Mouse (Mus musculus) cerebellum, adult 11 months (tissue): Measurements from ENCODE around the gene Fam234b.

ENCODE experiments used
- DNase-seq: peaks from one replicate; pipeline ENCODE4 v3.0.0; 2022

Fam234b gene

DNA sequence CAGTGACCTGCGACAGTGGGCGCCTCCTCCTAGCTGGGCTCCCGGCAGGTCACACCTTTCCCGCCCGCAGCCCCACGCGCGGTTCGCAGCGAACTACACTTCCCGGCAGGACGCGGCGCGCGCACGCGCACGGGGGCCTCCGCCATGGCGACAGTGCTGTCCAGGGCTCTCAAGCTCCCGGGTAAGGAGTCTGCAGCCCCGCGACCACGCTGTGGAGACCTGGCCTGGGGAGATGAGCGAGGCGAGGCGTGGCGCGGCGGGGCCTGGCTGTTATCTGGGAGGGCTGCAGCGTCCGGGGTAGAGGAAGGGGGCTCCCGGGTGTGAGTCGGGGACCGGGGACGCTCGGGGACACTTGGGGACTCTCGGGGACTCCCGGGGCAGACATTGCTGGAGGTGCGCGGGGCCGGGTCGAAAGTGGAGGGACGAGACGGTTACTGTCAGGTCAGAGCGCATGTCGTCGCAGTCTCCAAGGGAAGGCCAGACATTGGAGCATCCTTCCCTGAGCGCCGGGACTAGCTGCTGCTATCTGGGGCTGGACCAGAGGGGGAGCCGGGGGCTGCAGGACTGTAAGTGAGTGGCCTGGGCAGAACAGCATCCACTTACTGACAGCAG is at the start of gene Fam234b, which contains the start of gene Hebp1:
Fam234b (plus strand) TSS at position 57 of the 612 bp plus-strand sequence.
Hebp1 (minus strand) TSS at position 102 of the 612 bp plus-strand sequence.
- DNase-seq = peak; percentile 86

DNA sequence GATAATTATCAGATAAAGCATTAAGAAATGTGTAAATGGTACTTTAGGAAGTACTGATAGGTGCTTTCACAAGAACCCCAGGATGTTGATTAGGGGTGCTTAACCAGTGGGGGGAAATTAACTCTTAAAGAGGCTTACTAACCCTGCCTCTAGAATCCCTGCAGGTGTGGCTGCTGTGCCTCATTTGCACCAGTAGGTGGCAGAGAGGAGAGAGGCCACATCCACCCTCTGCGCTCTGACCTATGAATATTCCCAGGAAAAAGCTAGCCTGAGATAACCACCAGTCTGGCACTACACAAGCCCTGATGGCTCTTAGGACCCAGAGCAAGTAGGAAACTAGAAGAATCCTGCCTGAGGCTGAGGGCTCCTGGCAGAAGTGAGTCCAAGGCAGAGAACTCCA is 49.3 kb upstream of the Fam234b start:
- DNase-seq = no peak

DNA sequence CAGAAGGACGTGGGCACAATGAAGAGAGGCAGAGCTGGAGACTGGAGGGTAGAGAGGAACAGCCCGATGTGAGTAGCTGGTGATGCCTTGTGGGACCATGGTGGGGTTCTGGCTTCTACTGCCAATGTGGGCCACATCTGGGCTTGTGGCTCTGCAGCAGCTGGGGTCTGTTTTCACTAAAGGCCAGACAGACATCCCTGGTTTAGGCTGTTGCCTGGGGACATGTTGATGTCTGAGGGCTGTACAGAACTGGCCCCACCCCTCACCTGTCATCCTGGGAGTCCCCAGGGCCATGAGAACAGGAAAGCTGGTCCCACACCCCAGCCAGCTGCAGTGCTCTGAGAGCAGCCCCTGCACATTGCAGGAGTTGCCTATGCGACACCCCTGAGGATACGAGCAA is 48.6 kb upstream of the Fam234b start:
- no peak for DNase-seq

- DNase-seq = no peak
Observed at GRCm38 (mm10) chr6:135149722-135150121, 48.1 kb upstream of the Fam234b start.

DNA sequence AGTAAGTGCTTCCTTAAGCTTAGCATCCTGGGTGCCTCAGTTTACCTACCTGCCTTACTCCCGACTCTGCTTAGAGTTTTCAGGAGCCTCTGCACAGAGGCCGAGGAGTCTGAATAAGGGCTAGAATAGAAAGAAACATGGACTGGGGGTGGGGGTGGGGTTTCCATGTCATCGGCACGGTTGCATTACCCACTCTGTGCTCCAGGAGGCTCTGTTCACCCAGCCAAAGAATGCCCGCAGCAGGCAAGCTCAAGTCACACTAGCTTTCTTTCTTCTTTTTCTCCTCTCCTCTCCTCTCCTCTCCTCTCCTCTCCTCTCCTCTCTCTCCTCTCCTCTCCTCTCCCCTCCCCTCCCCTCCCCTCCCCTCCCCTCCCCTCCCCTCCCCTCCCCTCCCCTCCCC is 47.5 kb upstream of the Fam234b start:
- DNase-seq = no peak

DNA sequence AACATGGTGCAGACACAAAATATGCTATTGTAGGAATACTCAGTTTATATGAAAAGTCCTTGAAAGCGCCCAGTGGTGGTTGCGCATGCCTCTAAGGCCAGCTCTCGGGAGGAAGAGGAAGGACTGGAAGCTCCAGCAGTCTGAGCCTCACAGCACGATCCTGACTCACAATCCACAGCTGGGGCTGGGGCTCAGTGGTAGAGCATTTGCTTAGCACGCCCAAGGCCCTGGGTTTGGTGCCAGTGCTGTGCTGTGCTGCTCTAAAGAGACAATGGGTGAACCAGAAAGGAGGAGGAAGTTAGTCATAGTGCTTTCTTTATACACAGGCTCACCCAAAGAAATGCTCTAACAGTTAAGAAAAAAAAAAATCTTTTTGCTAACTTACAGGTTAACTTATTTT is 44.1 kb upstream of the Fam234b start:
- no peak for DNase-seq

GRCm38 (mm10) chr6:135156597-135156996 is 41.2 kb upstream of the Fam234b start:
- no peak for DNase-seq

DNA sequence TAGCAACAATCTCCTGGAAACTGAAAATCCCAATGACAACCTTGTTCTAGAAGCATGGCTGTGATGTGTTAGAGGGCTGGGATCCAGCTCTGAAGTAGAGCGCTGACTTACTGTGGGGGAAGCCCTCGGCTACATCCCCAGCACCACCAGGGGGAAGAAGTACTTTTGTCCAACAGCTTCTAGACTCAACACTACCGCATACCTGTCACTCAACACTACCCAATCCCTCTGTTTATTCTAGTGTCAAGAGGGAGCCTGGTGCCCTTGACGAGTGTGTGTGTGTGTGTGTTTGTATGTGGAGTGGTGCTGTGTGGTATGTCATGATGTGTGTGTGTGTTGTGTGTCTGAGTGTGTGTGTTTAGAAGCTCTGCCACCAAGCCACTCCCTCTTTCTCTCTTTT is 40.3 kb upstream of the Fam234b start:
- no peak for DNase-seq

DNA sequence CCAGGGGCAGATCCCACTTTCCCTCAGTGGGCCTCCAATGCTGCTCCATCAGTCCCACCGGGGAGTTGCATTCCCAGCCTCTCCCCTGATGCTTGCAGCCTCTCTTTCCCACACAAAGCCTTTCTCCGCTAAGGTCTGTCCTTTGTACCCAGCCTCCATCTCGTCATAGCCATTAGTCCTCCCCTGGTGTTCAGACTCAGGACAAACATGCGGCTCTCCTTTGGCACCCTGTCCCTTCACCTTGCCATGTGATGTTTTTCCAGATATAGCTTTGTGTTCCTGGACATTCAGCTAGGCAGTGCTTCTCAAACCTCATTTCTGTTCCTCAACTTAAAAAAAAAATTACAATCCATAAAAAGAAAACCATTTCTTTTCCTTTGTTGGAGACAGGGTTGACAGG is 39.3 kb upstream of the Fam234b start:
- DNase-seq = no peak

GRCm38 (mm10) chr6:135161356-135161755 is 36.4 kb upstream of the Fam234b start:
- DNase-seq = no peak

DNA sequence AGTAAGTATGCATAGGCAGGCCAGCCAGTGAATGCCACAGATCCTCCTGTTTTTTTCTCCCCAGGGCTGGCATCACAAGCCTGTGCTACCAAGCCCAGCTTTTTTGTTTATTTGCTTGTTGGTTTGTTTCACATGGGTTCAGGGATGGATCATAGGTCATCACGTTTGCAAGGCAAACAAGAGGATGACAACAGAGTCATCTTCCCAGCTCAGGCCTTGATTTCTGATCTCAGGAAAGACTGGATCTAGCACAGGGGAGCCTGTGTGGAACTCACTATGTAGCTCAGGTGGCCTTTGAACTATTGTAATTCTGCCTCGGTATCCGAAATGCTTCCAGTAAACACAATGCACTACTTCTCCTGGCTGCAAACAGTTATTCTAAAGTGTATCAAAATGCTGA is 35.5 kb upstream of the Fam234b start:
- DNase-seq = no peak

DNA sequence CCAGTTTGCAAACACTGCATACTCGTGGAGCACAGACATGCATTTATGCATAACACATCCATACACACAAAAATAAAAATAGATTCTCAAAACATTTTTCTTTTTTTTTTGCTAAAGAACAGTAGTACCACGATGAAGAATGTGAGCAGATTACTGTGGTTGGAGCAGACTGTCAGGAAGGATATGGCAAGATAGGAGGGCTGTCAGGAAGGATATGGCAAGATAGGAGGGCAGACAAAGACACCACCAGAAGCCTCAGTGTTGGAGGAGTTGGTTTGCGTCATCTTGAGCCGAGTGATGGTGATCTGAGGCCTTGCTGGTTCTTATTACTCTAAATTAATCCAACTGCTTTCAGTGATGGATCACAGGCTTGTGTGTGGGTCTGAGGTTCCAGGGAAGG is 34.9 kb upstream of the Fam234b start:
- DNase-seq = no peak

- no peak for DNase-seq
Observed at GRCm38 (mm10) chr6:135165191-135165590, 32.6 kb upstream of the Fam234b start.

DNA sequence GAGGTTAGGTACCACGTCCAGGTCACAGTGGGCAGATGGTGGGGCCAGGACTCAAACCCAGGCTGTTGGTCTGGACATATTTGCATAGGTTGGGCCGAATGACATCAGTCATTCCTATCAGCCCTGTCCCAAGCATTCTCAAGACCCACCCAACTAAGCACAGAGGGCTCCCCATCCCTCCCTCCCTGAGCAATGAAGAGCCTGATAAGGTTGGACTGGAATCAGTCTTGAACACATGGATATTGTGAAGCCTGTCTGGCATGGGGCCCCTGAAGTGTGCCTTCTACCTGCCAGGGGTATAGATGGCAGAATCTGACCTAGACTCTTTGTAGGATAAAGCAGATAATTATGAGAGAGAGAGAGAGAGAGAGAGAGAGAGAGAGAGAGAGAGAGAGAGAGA is 32.1 kb upstream of the Fam234b start:
- no peak for DNase-seq

DNA sequence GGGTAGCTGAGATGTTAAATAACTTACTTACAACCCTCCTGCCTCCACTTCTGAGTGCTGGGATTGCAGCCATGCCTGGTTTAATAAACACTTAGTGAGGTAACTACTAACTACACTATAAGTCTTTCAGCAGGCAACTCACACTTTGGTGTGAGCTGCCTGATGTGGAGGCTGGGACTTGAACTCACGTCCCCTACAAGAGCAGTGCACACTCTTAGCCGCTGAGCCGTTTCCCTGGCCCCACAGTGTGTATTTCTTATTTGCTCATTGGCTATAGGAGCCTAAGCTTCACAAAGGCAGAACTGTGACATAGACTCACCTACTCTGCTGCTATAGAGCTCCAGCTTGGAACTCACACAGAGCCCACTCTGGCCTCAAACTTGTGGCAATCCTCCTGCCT is 31.5 kb upstream of the Fam234b start:
- DNase-seq = no peak

DNA sequence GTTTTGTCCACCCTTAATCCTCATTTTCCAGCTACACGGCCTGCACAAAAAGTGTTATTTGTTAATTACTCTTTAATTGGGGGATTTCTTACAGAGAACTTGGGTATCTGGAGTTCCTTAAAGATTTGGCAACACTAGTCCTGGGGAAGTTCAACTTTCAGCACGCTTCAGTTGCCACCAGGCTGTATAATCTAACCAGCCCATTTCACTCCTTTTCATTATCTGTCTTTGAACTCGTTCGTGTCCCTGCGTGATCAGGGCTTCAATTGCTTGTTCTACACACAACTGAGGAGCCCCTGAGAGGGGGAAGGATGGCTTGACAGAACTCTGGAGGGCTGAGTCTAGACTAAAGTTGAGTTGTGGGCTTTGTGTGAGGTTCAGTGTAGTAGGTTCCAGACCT is 31.1 kb upstream of the Fam234b start:
- no peak for DNase-seq

- DNase-seq = peak; percentile 74
Observed at GRCm38 (mm10) chr6:135167380-135168311, 30.1 kb upstream of the Fam234b start.

- no peak for DNase-seq
Observed at GRCm38 (mm10) chr6:135168471-135168870, 29.3 kb upstream of the Fam234b start.

- no peak for DNase-seq
Observed at GRCm38 (mm10) chr6:135169246-135169645, 28.5 kb upstream of the Fam234b start.

GRCm38 (mm10) chr6:135171736-135172135 is 26.0 kb upstream of the Fam234b start:
- DNase-seq = no peak

DNA sequence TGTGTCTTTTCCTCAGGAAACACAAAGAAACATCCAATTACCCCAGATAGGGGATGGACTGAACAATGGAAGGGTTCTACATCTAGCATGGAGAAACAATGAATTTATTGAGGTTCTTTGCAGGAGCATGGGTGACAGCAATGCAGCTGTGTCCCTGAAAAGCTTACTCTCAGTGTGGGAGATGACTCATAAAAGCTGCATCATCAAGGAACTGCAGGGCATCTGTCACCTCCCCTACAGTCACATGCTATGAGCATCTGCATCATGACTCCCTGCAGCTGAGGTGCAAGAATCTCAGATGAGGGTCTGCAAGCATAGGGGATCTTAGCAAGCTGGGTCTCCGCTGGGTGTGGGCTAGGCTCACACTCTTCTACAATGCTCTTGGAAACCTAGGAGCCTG is 22.8 kb upstream of the Fam234b start:
- DNase-seq = no peak

GRCm38 (mm10) chr6:135177271-135177670 is 20.5 kb upstream of the Fam234b start:
- DNase-seq = no peak

DNA sequence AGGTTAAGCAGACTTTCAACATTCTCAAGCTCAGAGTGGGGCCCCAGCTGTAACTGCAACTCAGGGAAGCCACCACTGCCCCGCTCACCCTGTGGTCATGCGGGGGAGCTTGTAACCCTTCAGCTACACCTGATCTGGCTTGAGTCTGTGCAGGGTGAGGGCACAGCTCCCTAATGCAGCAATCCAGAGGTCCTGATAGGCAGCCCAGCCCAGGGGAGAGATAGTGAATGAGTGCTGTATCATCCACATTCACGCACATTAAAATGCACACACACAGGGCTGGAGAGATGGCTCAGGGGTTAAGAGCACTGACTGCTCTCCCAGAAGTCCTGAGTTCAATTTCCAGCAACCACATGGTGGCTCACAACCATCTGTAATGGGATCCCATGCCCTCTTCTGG is 19.2 kb upstream of the Fam234b start:
- DNase-seq = no peak

DNA sequence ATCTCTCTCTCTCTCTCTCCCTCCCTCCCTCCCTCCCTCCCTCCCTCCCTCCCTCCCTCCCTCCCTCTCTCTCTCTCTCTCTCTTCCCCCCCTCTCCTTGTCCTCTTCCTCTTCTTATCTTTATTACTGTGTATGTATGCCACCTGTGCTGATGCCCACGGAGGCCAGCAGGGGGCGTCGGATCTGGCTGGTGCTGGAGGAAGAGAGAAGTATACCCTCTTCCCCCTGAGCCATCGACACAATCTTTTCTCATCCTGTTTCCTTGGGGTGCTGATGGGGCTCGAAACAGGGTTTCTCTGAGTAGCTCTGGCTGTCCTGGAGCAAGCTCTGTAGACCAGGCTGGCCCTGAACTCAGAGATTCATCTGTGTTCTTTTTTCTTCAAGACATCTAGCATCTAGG is 14.9 kb upstream of the Fam234b start:
- DNase-seq = no peak
